Mouse (Mus musculus) neural tube, embryonic 15.5 days (tissue): ENCODE results near the gene Ptpdc1. TPM values are rescaled to one million over a fixed set of nuclear protein-coding genes. Genes with fewer than 3 reads are reported as not detected.

ENCODE experiments used
- ATAC-seq: fragments of 200-750 bp; cut with Nextera tagmentation; 2 replicates; pipeline ENCODE4 v1.8.0; 2017; ENCODE audit warnings: mild to moderate bottlenecking, moderate TSS enrichment, moderate library complexity; ENCODE audit not compliant: low FRiP score
- H3K27ac ChIP-seq: fragments of 300-500 bp; sonication (generic); replicated peaks from 2 replicates; pipeline ENCODE4 v1.5.1; 2015; ENCODE audit warnings: mild to moderate bottlenecking, inconsistent platforms
- H3K27me3 ChIP-seq: fragments of 300-500 bp; sonication (generic); replicated peaks from 2 replicates; pipeline ENCODE4 v1.6.1; 2015; ENCODE audit warnings: inconsistent platforms
- H3K36me3 ChIP-seq: fragments of 300-500 bp; sonication (generic); 2 replicates; pipeline ENCODE4 v1.6.1; 2015; ENCODE audit warnings: inconsistent platforms
- H3K4me1 ChIP-seq: fragments of 300-500 bp; sonication (generic); 2 replicates; pipeline ENCODE4 v1.6.1; 2015; ENCODE audit warnings: inconsistent platforms
- H3K4me2 ChIP-seq: fragments of 300-500 bp; sonication (generic); 2 replicates; pipeline ENCODE4 v1.6.1; 2015; ENCODE audit warnings: inconsistent platforms, mild to moderate bottlenecking, moderate library complexity
- H3K4me3 ChIP-seq: fragments of 300-500 bp; sonication (generic); replicated peaks from 2 replicates; pipeline ENCODE4 v1.5.1; 2015; ENCODE audit warnings: mild to moderate bottlenecking, inconsistent platforms
- H3K9ac ChIP-seq: fragments of 300-500 bp; sonication (generic); replicated peaks from 2 replicates; pipeline ENCODE4 v1.6.1; 2015; ENCODE audit warnings: mild to moderate bottlenecking, inconsistent platforms
- H3K9me3 ChIP-seq: fragments of 300-500 bp; sonication (generic); replicated peaks from 2 replicates; pipeline ENCODE4 v1.6.1; 2016; ENCODE audit warnings: inconsistent platforms
- WGBS: fragments of 180-500 bp; shearing (Covaris S2); methylation state at CpG from one replicate; pipeline ENCODE4 v1.1.7; 2015; ENCODE audit warnings: mixed read lengths; 5-methylcytosine and 5-hydroxymethylcytosine counted together
- polyA plus RNA-seq: library from polyadenylated mRNA; unstranded; fragments of >200 nt; fragmentation: Nextera tagmentation; extraction: Ambion mirVana; gene quantifications from 2 replicates; pipeline ENCODE4 v1.2.1, GENCODE M21; 2015

Gene Ptpdc1
- polyA plus RNA-seq, result 15.2 and 17.5 TPM in 2 replicates

DNA sequence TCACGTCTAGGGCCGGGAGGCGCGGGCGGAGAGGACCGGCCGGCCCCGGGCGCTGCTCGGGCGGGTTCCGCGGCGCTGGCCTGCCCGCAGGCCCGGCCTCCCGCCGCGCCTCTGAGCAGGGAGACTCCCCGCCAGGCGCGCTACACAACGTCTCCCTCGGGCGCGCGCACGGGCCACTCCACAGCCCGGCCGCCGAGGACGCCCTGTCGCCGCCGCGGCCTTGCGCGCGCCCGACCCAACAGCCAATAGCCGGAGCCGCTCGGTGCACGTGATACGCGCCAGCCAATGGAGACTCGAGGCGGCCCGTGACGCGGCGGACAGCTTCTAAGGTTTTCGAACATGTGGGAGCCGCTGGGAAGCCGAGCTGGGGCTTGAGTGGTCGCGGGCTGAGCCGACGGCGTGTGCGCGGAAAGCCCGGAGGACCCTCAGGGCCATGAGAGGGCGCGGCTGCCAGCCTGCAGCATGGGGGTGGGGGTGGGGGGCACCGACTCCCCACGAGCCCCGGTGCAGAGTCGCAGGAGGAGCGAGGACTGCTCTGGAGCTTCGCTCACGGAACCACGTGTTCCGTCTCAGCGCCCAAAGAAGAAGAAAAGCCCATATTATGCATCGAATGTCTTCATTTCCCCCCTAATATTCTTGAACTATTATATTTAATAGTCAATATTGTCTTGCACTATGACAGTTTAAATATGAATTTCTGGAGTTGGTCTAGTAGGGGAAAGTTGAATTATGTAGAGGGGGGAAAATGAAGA, at the start of gene Ptpdc1:
Gene Ptpdc1, minus strand, starts transcription at position 232 of the 752 bp plus-strand sequence.
- Histone ChIP-seq H3K9me3 (no peaks in the 10 kb centered on the region), H3K36me3 (no peaks in the 10 kb centered on the region), H3K27ac (peak within 1 kb of the TSS; percentile 91), H3K4me2 (peak within 1 kb of the TSS; percentile 87), H3K4me3 (peak within 1 kb of the TSS; percentile 89), H3K27me3 (no peaks in the 10 kb centered on the region), H3K4me1 (peaks cover 11% of the 10 kb centered on the region), H3K9ac (peak within 1 kb of the TSS; percentile 95)
- whole genome bisulfite sequencing, result 1% methylated on average over 57 of the region's 76 CpGs
- peak; percentile 100 for ATAC-seq

DNA sequence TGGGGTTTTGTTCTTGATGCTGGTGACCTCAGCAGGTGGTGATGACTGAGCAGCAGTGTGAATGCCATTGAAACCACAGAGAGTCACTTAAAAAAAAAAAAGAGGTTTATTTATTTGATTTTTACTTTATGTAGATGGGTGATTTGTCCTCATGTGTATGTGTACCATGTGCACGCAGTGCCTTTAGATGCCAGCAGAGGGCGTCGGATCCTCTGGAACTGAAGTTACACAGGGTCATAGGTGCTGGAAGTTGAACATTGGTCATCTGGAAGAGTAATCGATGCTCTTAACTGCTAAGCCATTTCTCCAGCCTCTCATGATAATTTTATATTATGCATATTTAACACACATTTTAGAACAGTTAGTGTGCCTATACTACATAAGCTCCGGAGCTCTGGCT, 49.1 kb upstream of the Ptpdc1 start:
- WGBS, result 82% methylated on average over 5 of the region's 5 CpGs

DNA sequence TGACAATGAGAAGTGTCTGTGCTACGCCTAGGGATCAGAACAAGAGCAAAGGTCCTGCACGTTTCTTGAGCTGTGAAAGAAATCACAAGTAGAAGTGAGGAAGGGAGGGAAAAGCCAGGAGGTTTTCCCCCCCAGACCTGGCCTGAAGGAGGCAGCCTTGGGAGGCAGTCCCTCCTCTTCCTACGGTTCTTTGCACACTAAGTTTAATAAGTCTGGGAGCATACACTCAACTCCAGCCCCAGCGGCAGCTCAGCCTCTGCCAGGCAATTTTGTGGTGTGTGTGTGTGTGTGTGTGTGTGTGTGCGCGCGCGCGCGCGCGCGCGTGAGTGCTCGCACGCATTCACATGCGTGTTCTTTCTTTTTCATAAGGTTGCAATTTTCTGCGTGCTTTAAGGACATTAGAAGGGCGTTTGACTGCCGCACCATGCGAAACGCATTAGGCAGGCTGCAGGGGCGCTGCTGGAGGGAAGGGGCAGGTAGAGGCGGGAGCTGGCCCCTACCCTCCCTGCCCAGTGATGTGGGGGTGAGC, 46.9 kb upstream of the Ptpdc1 start:
- no peak overlapping the region for H3K27ac ChIP-seq
- peak overlapping the region; percentile 23 for H3K4me3 ChIP-seq
- peaks cover 18% of the 10 kb centered on the region for H3K4me1 ChIP-seq
- WGBS, result 1% methylated on average over 24 of the region's 24 CpGs
- H3K27me3 ChIP-seq, result peaks cover 79% of the 10 kb centered on the region
- H3K9me3 ChIP-seq, result no peaks in the 10 kb centered on the region
- H3K9ac ChIP-seq, result no peak overlapping the region
- peak overlapping the region; percentile 48 for H3K4me2 ChIP-seq
- no peak for ATAC-seq
- no peaks in the 10 kb centered on the region for H3K36me3 ChIP-seq

More for the DNA sequence above, 49.1 kb upstream of the Ptpdc1 start:
- Histone ChIP-seq H3K27me3 (peaks cover 75% of the 10 kb centered on the region), H3K4me2 (no peak overlapping the region), H3K4me3 (no peak overlapping the region), H3K27ac (no peak overlapping the region), H3K36me3 (no peaks in the 10 kb centered on the region), H3K9me3 (no peaks in the 10 kb centered on the region), H3K9ac (no peak overlapping the region), H3K4me1 (peaks cover 8% of the 10 kb centered on the region)
- no peak for ATAC-seq

DNA sequence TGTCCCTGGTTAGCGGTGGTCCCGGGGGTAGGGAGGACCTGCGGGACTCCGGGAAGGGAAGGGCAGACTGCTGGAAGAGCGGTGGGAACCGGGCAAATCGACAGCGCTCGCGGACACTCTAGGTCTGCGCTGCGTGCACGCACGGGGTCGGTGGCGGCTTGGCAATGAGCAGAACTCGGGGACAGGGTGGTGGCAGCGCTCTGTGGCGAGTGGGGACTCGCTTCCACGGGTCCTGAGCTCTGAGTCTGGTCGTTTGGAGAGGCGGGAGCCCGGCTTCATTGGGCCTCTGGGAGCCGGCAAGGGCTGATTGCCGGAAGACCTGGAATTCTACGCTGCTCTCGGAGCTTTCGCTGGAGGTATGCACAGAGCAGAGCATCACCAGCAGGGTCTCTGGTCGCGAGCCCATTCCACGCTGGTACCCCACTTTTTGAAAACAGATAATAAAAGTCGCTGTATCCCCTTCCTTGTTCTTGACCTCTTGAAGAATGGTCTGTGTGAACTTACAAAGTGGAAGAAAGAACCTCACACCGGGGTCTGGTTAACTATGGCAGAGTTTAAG, 43.6 kb upstream of the Ptpdc1 start:
- peaks cover 90% of the 10 kb centered on the region for H3K27me3 ChIP-seq
- H3K36me3 ChIP-seq, result no peaks in the 10 kb centered on the region
- no peak overlapping the region for H3K9ac ChIP-seq
- ATAC-seq, result no peak
- H3K9me3 ChIP-seq, result no peaks in the 10 kb centered on the region
- H3K4me2 ChIP-seq, result peak overlapping the region; percentile 40
- H3K4me3 ChIP-seq, result peak overlapping the region; percentile 19; the same call in 1 of the 2 replicates
- H3K4me1 ChIP-seq, result peaks cover 28% of the 10 kb centered on the region
- under 1% methylated on average over 34 of the region's 34 CpGs for WGBS
- no peak overlapping the region for H3K27ac ChIP-seq

DNA sequence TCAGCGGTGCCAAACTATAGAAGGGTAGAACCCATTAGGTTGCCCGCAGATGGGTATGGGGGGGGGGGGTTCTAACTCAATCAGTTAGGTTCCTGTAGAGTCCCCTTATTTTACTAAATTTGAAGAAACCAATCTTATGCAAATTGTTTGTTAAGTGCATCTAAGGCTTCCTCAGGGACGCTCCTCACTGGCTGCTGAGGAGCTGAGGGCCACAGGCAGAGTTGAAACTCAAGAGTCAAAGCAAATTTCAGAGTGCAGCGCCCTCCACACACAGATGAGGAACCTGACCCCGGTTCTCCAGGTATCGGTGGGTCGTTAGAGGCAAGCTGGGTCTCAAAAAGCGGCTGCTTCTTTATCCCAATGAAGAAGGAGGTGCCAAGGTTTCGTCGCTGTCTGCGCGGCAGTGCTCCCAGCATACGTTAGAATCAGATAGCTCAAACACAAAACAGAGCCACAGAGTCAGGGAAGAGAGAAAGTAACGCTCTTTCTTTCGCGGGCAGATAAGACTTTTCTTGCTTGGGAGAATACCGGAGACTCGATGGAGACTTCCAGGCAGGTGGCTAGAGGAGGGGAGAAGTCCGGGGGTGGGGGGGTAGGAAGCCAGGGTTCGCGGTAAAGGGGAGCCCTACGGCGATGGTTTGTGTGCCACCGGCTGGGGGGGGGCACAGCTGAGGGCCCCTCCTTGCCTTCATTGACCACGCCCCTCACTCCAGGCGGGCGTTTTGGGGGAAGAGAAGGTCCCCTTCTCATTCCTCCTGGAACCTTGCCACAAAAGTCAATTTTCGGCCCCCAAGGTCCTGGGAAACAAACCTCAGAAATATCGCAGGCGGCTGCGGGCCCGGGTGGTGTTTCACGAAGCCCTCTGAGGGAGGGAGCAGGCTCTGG, 42.9 kb upstream of the Ptpdc1 start:
- peaks cover 29% of the 10 kb centered on the region for H3K4me1 ChIP-seq
- H3K36me3 ChIP-seq, result no peaks in the 10 kb centered on the region
- H3K9ac ChIP-seq, result no peak overlapping the region
- H3K4me2 ChIP-seq, result peak overlapping the region; percentile 40
- ATAC-seq, result no peak
- peaks cover 90% of the 10 kb centered on the region for H3K27me3 ChIP-seq
- no peak overlapping the region for H3K27ac ChIP-seq
- no peak overlapping the region for H3K4me3 ChIP-seq
- no peaks in the 10 kb centered on the region for H3K9me3 ChIP-seq
- under 1% methylated on average over 33 of the region's 33 CpGs for WGBS

DNA sequence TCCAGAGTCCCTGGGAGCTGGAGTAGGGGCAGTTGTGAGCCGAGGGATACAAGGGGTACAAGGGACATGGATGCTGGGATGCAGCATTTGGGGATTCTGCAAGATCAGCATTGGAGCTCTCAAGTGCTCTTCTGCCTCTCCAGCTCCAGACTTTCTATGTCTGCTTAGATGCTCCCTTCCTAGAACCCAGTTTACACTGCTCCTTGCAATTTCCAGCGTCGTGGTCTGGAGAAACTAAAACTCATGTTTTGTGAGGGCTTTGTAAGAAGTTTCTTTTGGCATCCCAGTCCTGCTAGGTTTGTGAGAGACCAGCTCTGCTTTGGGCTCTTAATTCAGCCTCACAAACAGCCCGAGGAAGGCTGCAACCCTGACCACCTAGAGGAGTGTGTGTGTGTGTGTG, 42.0 kb upstream of the Ptpdc1 start:
- peaks cover 87% of the 10 kb centered on the region for H3K27me3 ChIP-seq
- H3K9me3 ChIP-seq, result no peaks in the 10 kb centered on the region
- no peak overlapping the region for H3K4me3 ChIP-seq
- ATAC-seq, result no peak
- no peak overlapping the region for H3K4me2 ChIP-seq
- no peak overlapping the region for H3K27ac ChIP-seq
- H3K9ac ChIP-seq, result no peak overlapping the region
- WGBS, result 0% methylated on average over 4 of the region's 4 CpGs
- H3K4me1 ChIP-seq, result peaks cover 33% of the 10 kb centered on the region
- no peaks in the 10 kb centered on the region for H3K36me3 ChIP-seq

DNA sequence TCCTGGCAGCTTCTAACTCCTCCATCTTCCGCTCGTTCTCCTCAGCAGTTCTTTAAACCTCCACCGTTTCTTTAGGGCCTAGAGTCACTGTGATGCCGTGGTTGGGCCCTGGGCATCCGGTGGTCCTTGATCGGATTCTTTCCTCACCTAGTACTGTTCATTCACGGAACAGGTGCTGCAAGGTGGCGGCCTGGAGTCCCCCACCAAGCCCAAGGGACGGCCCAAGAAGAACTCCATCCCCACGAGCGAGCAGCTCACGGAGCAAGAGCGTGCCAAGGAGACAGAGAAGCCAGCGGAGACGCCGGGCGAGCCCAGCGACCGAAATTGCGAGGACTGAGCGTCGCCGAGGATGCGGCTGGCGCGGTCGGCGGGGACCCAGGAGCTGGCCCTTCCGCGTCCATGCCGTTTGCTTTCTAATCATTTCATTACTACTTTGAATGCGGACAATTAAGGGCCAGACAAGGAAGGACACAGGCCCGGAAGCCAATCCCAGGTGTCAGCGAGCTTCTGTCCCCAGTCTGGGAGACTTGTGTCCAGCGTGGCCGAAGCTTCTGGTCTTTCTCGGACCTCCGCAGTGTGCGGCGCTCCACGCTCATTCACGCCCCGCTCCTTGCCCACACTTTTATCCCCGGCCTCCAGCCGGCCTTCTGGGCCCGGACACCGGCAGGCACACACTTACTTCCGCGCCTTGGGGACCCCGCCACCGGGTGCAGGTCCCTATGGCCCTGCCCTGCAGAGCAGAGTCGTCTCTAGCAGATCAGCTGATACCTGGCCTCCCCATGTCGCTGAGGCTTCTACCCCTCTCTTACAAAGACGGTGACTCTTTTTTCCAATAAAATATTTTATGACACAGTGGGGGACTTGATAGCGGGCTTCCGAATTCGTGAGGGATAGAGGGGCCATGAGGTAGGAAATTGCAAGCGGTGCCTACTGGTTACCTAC, 40.5 kb upstream of the Ptpdc1 start:
- H3K27ac ChIP-seq, result no peak overlapping the region
- no peak overlapping the region for H3K9ac ChIP-seq
- peaks cover 32% of the 10 kb centered on the region for H3K4me1 ChIP-seq
- no peak overlapping the region for H3K4me2 ChIP-seq
- ATAC-seq, result no peak
- H3K9me3 ChIP-seq, result no peaks in the 10 kb centered on the region
- H3K4me3 ChIP-seq, result no peak overlapping the region
- WGBS, result 1% methylated on average over 58 of the region's 58 CpGs
- peaks cover 89% of the 10 kb centered on the region for H3K27me3 ChIP-seq
- no peaks in the 10 kb centered on the region for H3K36me3 ChIP-seq

DNA sequence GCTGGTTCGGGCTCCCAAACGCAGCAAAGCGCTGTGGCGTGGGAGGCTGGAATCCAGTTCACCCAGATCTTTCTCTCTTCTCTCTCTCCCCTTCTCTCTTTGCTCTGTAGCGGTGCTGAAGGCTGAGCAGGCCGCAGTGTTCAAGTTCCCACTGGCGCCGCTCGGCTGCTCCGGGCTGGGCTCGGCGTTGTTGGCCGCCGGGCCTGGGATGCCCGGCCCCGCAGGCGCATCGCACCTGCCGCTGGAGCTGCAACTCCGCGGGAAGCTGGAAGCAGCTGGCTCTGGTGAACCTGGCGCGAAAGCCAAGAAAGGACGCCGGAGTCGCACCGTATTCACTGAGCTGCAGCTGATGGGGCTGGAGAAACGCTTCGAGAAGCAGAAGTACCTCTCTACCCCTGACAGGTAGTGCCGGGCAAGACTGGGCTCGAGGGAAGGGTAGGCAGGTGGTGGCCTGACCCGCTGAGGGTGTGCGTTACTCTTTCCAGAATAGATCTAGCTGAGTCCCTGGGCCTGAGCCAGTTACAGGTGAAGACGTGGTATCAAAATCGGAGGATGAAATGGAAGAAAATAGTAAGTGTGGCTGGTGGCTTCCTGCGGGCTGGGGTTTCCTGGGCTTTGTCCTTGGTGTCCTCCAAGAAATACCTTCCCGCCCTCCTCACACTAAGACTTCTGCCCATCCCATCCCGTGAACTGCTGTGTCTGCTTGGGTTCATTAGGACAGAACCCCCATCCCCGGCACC, 39.6 kb upstream of the Ptpdc1 start:
- no peaks in the 10 kb centered on the region for H3K36me3 ChIP-seq
- no peak overlapping the region for H3K4me3 ChIP-seq
- H3K27me3 ChIP-seq, result peaks cover 91% of the 10 kb centered on the region
- no peaks in the 10 kb centered on the region for H3K9me3 ChIP-seq
- ATAC-seq, result no peak
- 1% methylated on average over 39 of the region's 39 CpGs for WGBS
- H3K4me2 ChIP-seq, result no peak overlapping the region
- no peak overlapping the region for H3K27ac ChIP-seq
- H3K9ac ChIP-seq, result no peak overlapping the region
- H3K4me1 ChIP-seq, result peaks cover 32% of the 10 kb centered on the region

DNA sequence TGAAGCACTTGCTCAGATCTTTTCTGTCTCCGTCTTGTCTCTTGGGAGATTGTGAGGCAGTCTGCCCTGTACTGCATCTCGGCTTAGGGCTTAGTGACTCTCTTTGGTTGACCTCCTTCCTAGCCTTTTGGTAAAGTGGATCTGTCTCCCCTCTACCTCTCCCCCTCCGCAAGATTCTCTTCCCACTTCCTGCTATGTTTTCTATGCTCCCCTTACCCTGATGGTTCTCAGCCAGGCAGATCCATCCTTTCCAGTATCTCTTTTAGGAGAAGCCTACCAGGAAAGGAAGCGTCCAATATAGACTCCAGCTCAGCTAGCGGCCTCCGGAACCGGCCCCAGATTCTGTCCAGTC, 38.5 kb upstream of the Ptpdc1 start:
- Histone ChIP-seq H3K36me3 (no peaks in the 10 kb centered on the region), H3K27me3 (peaks cover 90% of the 10 kb centered on the region), H3K4me2 (no peak overlapping the region), H3K9ac (no peak overlapping the region), H3K27ac (no peak overlapping the region), H3K9me3 (no peaks in the 10 kb centered on the region), H3K4me3 (no peak overlapping the region), H3K4me1 (peaks cover 27% of the 10 kb centered on the region)
- 10% methylated on average over 7 of the region's 7 CpGs for WGBS
- ATAC-seq, result no peak

DNA sequence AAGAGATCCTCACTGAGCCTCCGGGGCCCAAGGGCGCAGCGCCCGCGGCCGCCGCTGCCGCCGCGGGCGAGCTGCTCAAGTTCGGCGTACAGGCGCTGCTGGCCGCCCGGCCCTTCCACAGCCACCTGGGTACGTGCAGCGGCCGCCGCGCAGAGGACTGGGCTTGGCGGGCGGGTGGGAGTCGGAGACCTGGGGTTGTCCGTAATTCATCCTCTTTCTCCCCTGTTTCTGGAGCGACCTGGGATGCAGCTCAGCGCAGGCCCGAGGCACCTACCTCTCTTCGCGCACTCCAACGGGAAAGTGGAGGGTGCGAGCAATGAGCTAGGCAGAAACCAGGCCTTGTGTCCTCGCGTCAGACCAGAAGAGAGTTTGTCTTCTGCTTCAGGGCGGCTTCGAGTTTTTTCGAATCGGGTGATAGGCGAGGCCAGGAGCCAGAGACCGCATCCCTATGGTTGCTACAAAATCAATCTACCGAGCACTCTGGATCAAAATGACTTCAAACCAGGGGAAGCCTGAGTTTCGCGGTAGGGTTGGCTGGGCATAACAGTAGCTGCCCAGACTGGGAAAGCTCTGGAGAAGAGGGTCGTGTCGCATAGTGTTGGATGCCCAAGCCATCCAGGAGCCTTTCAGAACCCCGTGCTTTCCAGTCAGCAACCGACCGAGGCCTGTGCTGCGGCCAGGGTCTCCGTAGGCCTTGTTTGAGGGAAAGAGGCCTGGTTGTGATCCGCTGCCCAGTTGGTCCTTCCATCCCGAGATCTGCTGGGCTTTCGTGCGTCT, 37.9 kb upstream of the Ptpdc1 start:
- Histone ChIP-seq H3K36me3 (no peaks in the 10 kb centered on the region), H3K27me3 (peaks cover 91% of the 10 kb centered on the region), H3K9ac (no peak overlapping the region)

More for the DNA sequence above, 37.9 kb upstream of the Ptpdc1 start:
- no peak overlapping the region for H3K27ac ChIP-seq
- no peak for ATAC-seq
- peaks cover 22% of the 10 kb centered on the region for H3K4me1 ChIP-seq
- WGBS, result 2% methylated on average over 53 of the region's 54 CpGs
- peak overlapping the region; percentile 32 for H3K4me3 ChIP-seq
- peak overlapping the region; percentile 61 for H3K4me2 ChIP-seq
- no peaks in the 10 kb centered on the region for H3K9me3 ChIP-seq
